Mouse (Mus musculus): ENCODE measurements around the gene Vmn1r213.

Vmn1r213 gene

GRCm38 (mm10) chr13:23007356-23007755 lies at the start of gene Vmn1r213:
Vmn1r213 (plus strand) TSS chr13:23007656.
- no peak for DNase-seq

GRCm38 (mm10) chr13:22990214-22990891 lies 17.1 kb upstream of the Vmn1r213 start:
- no peak for DNase-seq

GRCm38 (mm10) chr13:22992178-22992700 lies 15.2 kb upstream of the Vmn1r213 start:
- DNase-seq: no peak

GRCm38 (mm10) chr13:22992721-22993120 lies 14.7 kb upstream of the Vmn1r213 start:
- no peak for DNase-seq

DNA sequence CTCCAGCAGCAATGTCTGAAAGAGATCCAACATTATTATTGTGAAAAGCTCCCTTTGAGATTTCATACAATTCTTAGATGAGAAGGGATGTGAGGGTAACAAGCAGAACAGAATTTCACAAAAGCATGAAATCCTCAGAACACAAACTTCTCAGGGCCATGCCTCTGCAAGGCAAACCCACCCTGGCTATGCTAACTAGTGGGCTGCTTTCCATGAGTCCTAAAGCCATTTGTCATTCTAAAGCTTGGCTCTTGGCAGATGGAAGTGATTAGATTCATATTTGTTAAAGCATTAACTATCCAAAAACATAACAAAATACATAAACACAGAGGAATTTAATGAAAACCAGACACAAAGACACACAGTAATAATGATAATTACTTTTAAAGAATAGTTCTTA lies 10.7 kb downstream of the Vmn1r213 start:
- no peak for DNase-seq

GRCm38 (mm10) chr13:23024812-23025211 lies 17.4 kb downstream of the Vmn1r213 start:
- no peak for DNase-seq

DNA sequence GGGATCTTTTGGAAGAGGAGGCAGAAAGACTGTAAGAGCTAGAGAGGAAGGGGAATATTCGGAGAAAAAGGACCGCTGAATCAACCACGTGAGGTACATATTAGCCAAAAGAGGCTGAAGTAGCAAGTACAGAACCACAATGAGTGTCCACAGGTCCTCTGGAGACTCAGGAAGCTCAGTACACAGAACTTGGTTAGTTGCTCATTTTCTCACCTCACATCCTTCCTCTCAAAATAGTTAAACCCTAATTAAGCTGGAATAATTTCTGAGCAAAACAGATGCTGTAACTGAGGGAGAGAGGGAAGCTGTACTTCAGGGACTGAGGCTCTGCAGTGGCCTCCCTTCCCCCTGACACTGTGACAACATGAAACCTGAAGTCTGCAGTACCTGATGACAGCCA lies 22.7 kb downstream of the Vmn1r213 start, which contains the start of gene Vmn1r214:
Gene Vmn1r214, plus strand, starts transcription at position 301 of the 400 bp plus-strand sequence.
- DNase-seq: no peak

DNA sequence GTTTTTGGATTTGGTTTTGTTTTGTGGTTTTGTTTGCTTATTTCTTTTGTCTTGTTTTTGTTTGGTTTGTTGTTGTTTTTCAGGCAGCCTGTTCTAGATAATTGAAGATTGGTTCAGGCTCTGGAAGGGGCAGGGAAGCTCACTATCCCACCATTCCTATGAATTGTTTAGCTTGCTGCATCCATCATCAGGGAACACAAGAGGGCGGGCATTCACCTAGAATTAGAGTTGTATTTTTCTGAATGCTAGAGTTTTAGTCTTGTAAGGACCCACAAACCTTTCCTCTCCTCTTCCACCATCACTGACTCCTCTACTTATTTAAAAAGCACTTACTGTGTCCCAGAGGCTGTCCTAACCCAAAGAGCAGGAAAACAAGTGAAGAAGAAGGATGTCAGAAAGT lies 50.3 kb downstream of the Vmn1r213 start:
- DNase-seq: no peak
